Mouse (Mus musculus) kidney, adult 2 months (tissue): Measurements from ENCODE around the gene Phtf2.

ENCODE experiments used
- CTCF ChIP-seq: fragments of 200-500 bp; conservative IDR thresholded peaks from 2 replicates; pipeline ENCODE4 v1.5.1; 2011; ENCODE audit warnings: low read depth, mild to moderate bottlenecking, control low read depth, low read length, moderate library complexity, mixed read lengths; ENCODE audit not compliant: insufficient read depth, insufficient read length
- POLR2A ChIP-seq: fragments of 200-500 bp; IDR thresholded peaks from one replicate; pipeline ENCODE4 v1.6.1; 2011; ENCODE audit warnings: low read depth, low read length, control low read depth

GRCm38 (mm10) chr5:20911741-20912140 lies 29.8 kb upstream of the Phtf2 start:
- TF ChIP-seq CTCF (no peak), POLR2A (no peak)
